Mouse (Mus musculus): ENCODE data around the gene Cul4a. TPM values are rescaled to one million over a fixed set of nuclear protein-coding genes. Genes with fewer than 3 reads are reported as not detected.

The Cul4a gene
- total and polyA plus RNA-seq, 3 experiments: 43.4 to 167 (median 113) TPM

DNA sequence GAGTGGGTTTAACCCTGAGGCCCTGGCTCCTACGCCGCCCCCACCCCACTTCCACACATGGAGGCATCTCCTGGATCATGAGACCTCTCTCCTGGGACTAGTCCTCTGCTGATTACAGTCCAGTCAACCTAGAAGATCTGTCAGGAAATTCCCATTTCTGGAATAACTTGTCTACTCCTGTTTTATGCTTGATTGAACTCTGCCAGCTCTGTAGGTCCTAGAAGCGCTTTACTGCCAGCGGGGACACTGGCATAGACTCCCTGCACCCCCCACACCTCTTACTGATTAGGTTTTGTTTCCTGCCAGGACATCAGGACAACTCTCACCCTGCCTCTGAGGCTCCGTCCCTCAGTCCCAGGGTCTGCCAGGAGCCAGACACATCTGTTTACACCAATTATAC, 92.1 kb downstream of the Cul4a start:
- DNase-seq (ENCODE audit: low spot score) (no peak), ATAC-seq (ENCODE audit: extremely low read depth, insufficient number of reproducible peaks, low FRiP score, poor library complexity, severe bottlenecking) (no peak)
- peaks cover 64% of the 10 kb centered on the region for H3K4me1 ChIP-seq (ENCODE audit: insufficient read depth, low read depth, low read length)
- peaks cover 46% of the 10 kb centered on the region for H3K36me3 ChIP-seq (replicated peaks)
- TF ChIP-seq GATA1 (IDR thresholded peaks at IDR 0.05; ENCODE audit: borderline replicate concordance, low read length) (no peak), CTCF (IDR thresholded peaks at IDR 0.05; ENCODE audit: low read depth, low read length) (no peak), GATA2 (IDR thresholded peaks at IDR 0.05; ENCODE audit: borderline replicate concordance, low read depth, low read length) (no peak), TAL1 (conservative IDR thresholded peaks at IDR 0.05; ENCODE audit: low read depth, low read length) (no peak), POLR2AphosphoS5 (IDR thresholded peaks at IDR 0.05; ENCODE audit: insufficient replicate concordance, low read depth, low read length) (no peak)
- H3K4me3 ChIP-seq (ENCODE audit: low read depth, low read length): no peak overlapping the region
- no peaks in the 10 kb centered on the region for H3K9me3 ChIP-seq (replicated peaks)
- H3K27me3 ChIP-seq (ENCODE audit: insufficient read depth, low read length): no peaks in the 10 kb centered on the region

Other genes starting within 250 kb of the Cul4a start
- gene Mcf2l, start 231.8 kb upstream of the Cul4a start, total RNA-seq (2014; fragmentation: Nextera tagmentation): not detected in 2 replicates
- 0.49 TPM in 1 of 2 replicates, not detected in the other for gene Mcf2l, start 231.8 kb upstream of the Cul4a start, total RNA-seq (2017)
- 0.01 TPM in 1 of 2 replicates, not detected in the other for gene Mcf2l, start 231.8 kb upstream of the Cul4a start, polyA plus RNA-seq (2012)
- gene F7, start 79.6 kb upstream of the Cul4a start, total RNA-seq (2014; fragmentation: Nextera tagmentation): not detected in 2 replicates
- gene F7, start 79.6 kb upstream of the Cul4a start, total RNA-seq (2017): 0.05 TPM in 1 of 2 replicates, not detected in the other
- 0.04 TPM in 1 of 2 replicates, not detected in the other for gene F7, start 79.6 kb upstream of the Cul4a start, polyA plus RNA-seq (2012)
- gene F10, start 68.3 kb upstream of the Cul4a start, total RNA-seq (2014; fragmentation: Nextera tagmentation): not detected in 2 replicates
- gene F10, start 68.3 kb upstream of the Cul4a start, total RNA-seq (2017): 0.33 TPM in 1 of 2 replicates, not detected in the other
- not detected in 2 replicates for gene F10, start 68.3 kb upstream of the Cul4a start, polyA plus RNA-seq (2012)
- gene Proz, start 44.7 kb upstream of the Cul4a start, total RNA-seq (2014; fragmentation: Nextera tagmentation): not detected in 2 replicates
- gene Proz, start 44.7 kb upstream of the Cul4a start, total RNA-seq (2017): 0.05 and 0.12 TPM in 2 replicates
- gene Proz, start 44.7 kb upstream of the Cul4a start, polyA plus RNA-seq (2012): not detected in 2 replicates
- gene Pcid2, start 162 bp upstream of the Cul4a start, total RNA-seq (2014; fragmentation: Nextera tagmentation): 21.6 and 26.3 TPM in 2 replicates
- 19.6 and 22.2 TPM in 2 replicates for gene Pcid2, start 162 bp upstream of the Cul4a start, total RNA-seq (2017)
- 9.8 and 11.6 TPM in 2 replicates for gene Pcid2, start 162 bp upstream of the Cul4a start, polyA plus RNA-seq (2012)
- 206 and 208 TPM in 2 replicates for gene Lamp1, start 53.5 kb downstream of the Cul4a start, total RNA-seq (2014; fragmentation: Nextera tagmentation)
- 458 and 554 TPM in 2 replicates for gene Lamp1, start 53.5 kb downstream of the Cul4a start, total RNA-seq (2017)
- 150 and 233 TPM in 2 replicates for gene Lamp1, start 53.5 kb downstream of the Cul4a start, polyA plus RNA-seq (2012)
- gene Grtp1, start 95.0 kb downstream of the Cul4a start, total RNA-seq (2014; fragmentation: Nextera tagmentation): 11.5 and 17.4 TPM in 2 replicates
- 5.7 and 7.4 TPM in 2 replicates for gene Grtp1, start 95.0 kb downstream of the Cul4a start, total RNA-seq (2017)
- gene Grtp1, start 95.0 kb downstream of the Cul4a start, polyA plus RNA-seq (2012): 10.7 and 12.0 TPM in 2 replicates
- not detected in 2 replicates for gene Adprhl1, start 148.5 kb downstream of the Cul4a start, total RNA-seq (2014; fragmentation: Nextera tagmentation)
- 0.06 and 0.22 TPM in 2 replicates for gene Adprhl1, start 148.5 kb downstream of the Cul4a start, total RNA-seq (2017)
- not detected in 2 replicates for gene Adprhl1, start 148.5 kb downstream of the Cul4a start, polyA plus RNA-seq (2012)
- gene Dcun1d2, start 182.5 kb downstream of the Cul4a start, total RNA-seq (2014; fragmentation: Nextera tagmentation): 15.7 and 19.5 TPM in 2 replicates
- 24.0 and 28.5 TPM in 2 replicates for gene Dcun1d2, start 182.5 kb downstream of the Cul4a start, total RNA-seq (2017)
- 2.9 and 4.6 TPM in 2 replicates for gene Dcun1d2, start 182.5 kb downstream of the Cul4a start, polyA plus RNA-seq (2012)
- gene Tmco3, start 182.6 kb downstream of the Cul4a start, total RNA-seq (2014; fragmentation: Nextera tagmentation): 5.8 and 7.0 TPM in 2 replicates
- gene Tmco3, start 182.6 kb downstream of the Cul4a start, total RNA-seq (2017): 9.3 and 12.6 TPM in 2 replicates
- gene Tmco3, start 182.6 kb downstream of the Cul4a start, polyA plus RNA-seq (2012): 10.2 and 13.4 TPM in 2 replicates
- 237 and 247 TPM in 2 replicates for gene Tfdp1, start 233.1 kb downstream of the Cul4a start, total RNA-seq (2014; fragmentation: Nextera tagmentation)
- gene Tfdp1, start 233.1 kb downstream of the Cul4a start, total RNA-seq (2017): 129 and 155 TPM in 2 replicates
- 29.6 and 68.6 TPM in 2 replicates for gene Tfdp1, start 233.1 kb downstream of the Cul4a start, polyA plus RNA-seq (2012)

Data from G1E (cell line).